Mouse (Mus musculus) hematopoietic stem cell, adult 5-6 weeks (primary cell): ENCODE data around the gene Rab10. TPM values are rescaled to one million over a fixed set of nuclear protein-coding genes. Genes with fewer than 3 reads are reported as not detected.
"Not testable (repeated sequence)": the region's sequence is repeated elsewhere in the genome, so short reads cannot be mapped to it uniquely, and the experiment has no call there.

Source experiments
- ATAC-seq, 2 experiments: fragments of 125-278 bp in 1 of 2; replicated peaks in 1 of 2; 2 replicates each; pipeline ENCODE4 v1.8.0; 2016 to 2017; ENCODE audit warnings: inconsistent platforms in 2 of 2, mild to moderate bottlenecking in 2 of 2, moderate number of reproducible peaks in 2 of 2, low read depth in 1 of 2, moderate TSS enrichment in 1 of 2; ENCODE audit not compliant: low FRiP score in 2 of 2, poor library complexity in 2 of 2, severe bottlenecking in 2 of 2, insufficient read depth in 1 of 2, low TSS enrichment in 1 of 2
- total RNA-seq: library from RNA; stranded (forward); fragments of 172-1452, 232-1000 nt; gene quantifications from 2 replicates; pipeline ENCODE4 v1.2.3, GENCODE M21; 2017

Gene Rab10
- total RNA-seq, 1 experiment from 2014 or later, result 188 TPM

- no peak for ATAC-seq
These were observed 1.1 kb downstream of the Rab10 start for GRCm38 (mm10) chr12:3308541-3309241.

DNA sequence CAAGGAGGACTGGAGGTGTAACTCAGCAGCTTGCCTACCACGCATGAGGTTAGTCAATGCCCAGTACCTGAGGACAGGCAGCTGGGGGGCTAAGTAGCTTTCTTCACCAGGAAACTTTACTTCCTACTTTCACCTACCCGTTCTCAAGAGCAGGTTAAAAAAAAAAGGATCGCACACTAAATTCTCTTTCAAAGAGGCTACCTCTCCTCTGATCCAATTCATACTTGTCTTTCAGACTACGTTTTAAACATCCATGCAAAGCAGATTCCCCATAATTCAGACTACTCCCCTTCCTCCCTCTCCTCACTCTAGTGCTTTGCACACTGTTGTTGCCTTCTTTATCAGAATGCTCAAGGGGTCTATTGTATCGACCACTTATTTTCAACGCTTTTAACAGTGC is 2.2 kb downstream of the Rab10 start:
- no peak; a peak in 1 of 4 replicates for ATAC-seq

- ATAC-seq, result no peak
These were observed 4.5 kb downstream of the Rab10 start for GRCm38 (mm10) chr12:3305238-3305637.

- ATAC-seq, result not testable (repeated sequence)
These were observed 12.1 kb downstream of the Rab10 start for GRCm38 (mm10) chr12:3297622-3298021.

- ATAC-seq, result no peak
These were observed 13.7 kb downstream of the Rab10 start for GRCm38 (mm10) chr12:3296056-3296455.

GRCm38 (mm10) chr12:3291849-3292248 is 17.9 kb downstream of the Rab10 start:
- no peak for ATAC-seq

GRCm38 (mm10) chr12:3291038-3291437 is 18.7 kb downstream of the Rab10 start:
- peak in 1 of 2 experiments; percentile 51; a peak in 1 of 4 replicates for ATAC-seq

GRCm38 (mm10) chr12:3288440-3288839 is 21.3 kb downstream of the Rab10 start:
- ATAC-seq, result no peak

DNA sequence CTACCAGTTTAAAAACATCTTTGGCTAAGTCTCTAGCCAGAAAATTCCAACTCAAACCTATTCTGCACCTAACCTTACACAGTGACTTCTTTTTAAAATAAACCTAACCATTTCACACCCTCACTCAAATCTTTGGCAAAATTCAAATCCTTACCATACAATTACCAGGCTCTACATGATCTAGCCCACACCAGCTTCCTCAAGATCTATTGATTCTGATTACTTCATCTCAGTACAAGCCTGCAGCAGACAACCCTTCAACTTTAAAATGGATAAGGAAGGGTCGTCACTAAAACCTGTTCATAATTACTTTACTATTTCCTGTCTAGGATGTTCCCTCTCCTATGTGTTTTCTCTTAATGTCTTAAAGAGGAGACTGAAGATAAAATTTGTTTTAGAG is 23.9 kb downstream of the Rab10 start:
- no peak for ATAC-seq

GRCm38 (mm10) chr12:3285377-3285776 is 24.4 kb downstream of the Rab10 start:
- ATAC-seq, result peak; percentile 47 to 71; a peak in 3 of 4 replicates

GRCm38 (mm10) chr12:3284463-3284862 is 25.3 kb downstream of the Rab10 start:
- no peak for ATAC-seq

- no peak for ATAC-seq
These were observed 25.8 kb downstream of the Rab10 start for GRCm38 (mm10) chr12:3283829-3284440.

DNA sequence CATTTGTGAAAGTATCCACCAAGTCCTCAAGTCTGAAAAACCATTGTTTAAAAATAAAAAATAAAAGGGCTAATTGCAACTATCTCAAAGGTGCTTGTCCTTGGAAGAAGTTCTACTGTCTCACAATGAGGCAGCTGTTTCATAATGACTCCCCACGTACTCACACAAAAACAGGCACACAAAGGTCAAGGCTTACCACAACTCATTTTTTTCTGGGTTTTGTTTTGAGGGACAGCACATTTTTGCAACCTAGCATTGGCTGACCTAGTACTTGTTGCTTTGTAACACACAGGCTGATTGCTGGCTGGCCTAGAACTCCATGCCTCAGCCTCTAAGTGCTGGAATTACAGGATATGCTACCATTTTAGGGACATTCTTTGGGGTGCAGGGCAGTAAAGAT is 26.8 kb downstream of the Rab10 start:
- ATAC-seq, result no peak

- no peak for ATAC-seq
These were observed 27.2 kb downstream of the Rab10 start for GRCm38 (mm10) chr12:3282520-3282919.

DNA sequence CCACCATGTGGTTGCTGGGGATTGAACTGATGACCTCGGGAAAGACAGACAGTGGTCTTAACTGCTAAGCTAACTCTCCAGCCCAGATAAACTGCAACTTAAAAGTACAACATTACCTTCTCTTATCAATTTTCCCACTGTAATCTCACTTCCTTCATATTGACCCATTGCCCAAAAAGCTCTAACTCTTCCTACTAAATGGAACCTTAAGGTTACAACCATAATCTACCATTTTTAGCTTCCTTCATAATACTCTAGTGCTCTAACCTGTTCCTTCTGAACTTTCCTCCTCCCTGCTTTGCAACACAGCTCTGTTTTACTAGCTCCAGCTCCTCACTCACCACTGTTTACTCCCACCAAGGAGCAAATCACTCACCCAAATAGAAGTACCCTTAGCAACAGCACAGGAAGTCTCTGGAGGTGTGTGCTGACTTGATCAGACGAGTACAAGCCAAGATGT is 30.9 kb downstream of the Rab10 start:
- ATAC-seq, result 0 out of 4 replicates have a peak, but pooled peaks of 1 of the 2 experiments have one; percentile 32

DNA sequence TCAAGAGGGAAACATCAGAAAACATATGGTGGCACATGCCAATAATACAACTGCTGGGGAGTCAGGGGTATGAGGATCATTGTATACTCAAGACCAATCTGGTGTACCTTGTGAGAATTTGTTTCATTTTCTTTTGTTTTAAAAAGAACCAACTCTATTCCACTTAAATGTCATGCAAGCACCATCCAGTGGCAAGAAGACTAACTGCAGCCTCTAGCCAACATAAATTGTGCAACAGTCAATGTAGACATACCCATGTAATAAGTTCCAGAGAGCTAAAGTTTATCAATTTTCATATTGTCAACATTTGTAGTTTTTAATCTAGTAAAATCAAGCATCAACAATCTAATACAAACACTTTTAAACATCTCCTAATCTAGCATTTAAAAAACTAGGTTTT is 39.0 kb downstream of the Rab10 start:
- no peak for ATAC-seq

- no peak for ATAC-seq
These were observed 42.4 kb downstream of the Rab10 start for GRCm38 (mm10) chr12:3267397-3267796.

GRCm38 (mm10) chr12:3265188-3265587 is 44.6 kb downstream of the Rab10 start:
- ATAC-seq, result no peak

DNA sequence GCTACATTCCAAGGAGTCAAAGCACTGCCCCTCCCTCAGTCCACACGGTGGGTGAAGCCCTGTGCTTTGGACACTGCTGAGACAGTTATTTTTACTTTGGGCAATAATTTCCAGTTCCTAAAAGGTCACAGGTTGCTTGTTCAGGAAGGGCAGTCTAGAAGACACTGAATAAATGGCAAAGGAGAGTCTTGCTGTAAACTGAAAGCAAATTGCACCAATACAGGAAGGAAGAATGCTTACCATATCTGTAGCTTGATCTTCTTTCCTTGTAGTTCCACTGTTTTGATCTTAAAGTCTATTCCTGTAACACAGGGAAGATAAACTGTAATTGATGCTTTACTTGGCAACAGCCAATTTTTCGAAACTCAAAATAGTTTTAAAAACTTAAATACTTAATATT is 45.3 kb downstream of the Rab10 start:
- ATAC-seq, result peak; percentile 32 to 42; a peak in 2 of 4 replicates
